Mouse (Mus musculus): ENCODE data around the gene Trank1.
A peak's percentile ranks its signal among the peaks of the same experiment; 100 is the strongest.

Gene Trank1

GRCm38 (mm10) chr9:111311031-111311842, at the start of gene Trank1:
Gene Trank1, plus strand, starts transcription at chr9:111311739.
- no peak for DNase-seq (ENCODE audit: inconsistent ontology term)

- no peak for DNase-seq (ENCODE audit: inconsistent ontology term)
Observed at GRCm38 (mm10) chr9:111267998-111268397, 43.5 kb upstream of the Trank1 start.

GRCm38 (mm10) chr9:111270606-111271005, 40.9 kb upstream of the Trank1 start:
- DNase-seq (ENCODE audit: inconsistent ontology term): no peak

- DNase-seq (ENCODE audit: inconsistent ontology term): no peak
Observed at GRCm38 (mm10) chr9:111271056-111271433, 40.5 kb upstream of the Trank1 start.

- DNase-seq (ENCODE audit: inconsistent ontology term): peak; percentile 99
Observed at GRCm38 (mm10) chr9:111271434-111272160, 39.9 kb upstream of the Trank1 start, which contains the start of the genes Mlh1 and Epm2aip1. Gene Mlh1, minus strand, starts transcription at chr9:111271791. Gene Epm2aip1, plus strand, starts transcription at chr9:111271929.

- peak; percentile 38 for DNase-seq (ENCODE audit: inconsistent ontology term)
Observed at GRCm38 (mm10) chr9:111272356-111272755, 39.2 kb upstream of the Trank1 start.

- no peak for DNase-seq (ENCODE audit: inconsistent ontology term)
Observed at GRCm38 (mm10) chr9:111272996-111273785, 38.3 kb upstream of the Trank1 start.

GRCm38 (mm10) chr9:111273958-111274357, 37.6 kb upstream of the Trank1 start:
- DNase-seq (ENCODE audit: inconsistent ontology term): no peak

- no peak for DNase-seq (ENCODE audit: inconsistent ontology term)
Observed at GRCm38 (mm10) chr9:111275156-111275555, 36.4 kb upstream of the Trank1 start.

GRCm38 (mm10) chr9:111285061-111285460, 26.5 kb upstream of the Trank1 start:
- DNase-seq (ENCODE audit: inconsistent ontology term): no peak

GRCm38 (mm10) chr9:111285676-111286075, 25.9 kb upstream of the Trank1 start:
- no peak for DNase-seq (ENCODE audit: inconsistent ontology term)

- no peak for DNase-seq (ENCODE audit: inconsistent ontology term)
Observed at GRCm38 (mm10) chr9:111286468-111286867, 25.1 kb upstream of the Trank1 start.

GRCm38 (mm10) chr9:111287956-111288355, 23.6 kb upstream of the Trank1 start:
- DNase-seq (ENCODE audit: inconsistent ontology term): no peak

- DNase-seq (ENCODE audit: inconsistent ontology term): no peak
Observed at GRCm38 (mm10) chr9:111289294-111289831, 22.2 kb upstream of the Trank1 start.

- DNase-seq (ENCODE audit: inconsistent ontology term): peak; percentile 89
Observed at GRCm38 (mm10) chr9:111289832-111290339, 21.7 kb upstream of the Trank1 start.

- DNase-seq (ENCODE audit: inconsistent ontology term): no peak
Observed at GRCm38 (mm10) chr9:111290539-111291100, 20.9 kb upstream of the Trank1 start.

GRCm38 (mm10) chr9:111293234-111293633, 18.3 kb upstream of the Trank1 start:
- peak; percentile 53 for DNase-seq (ENCODE audit: inconsistent ontology term)

GRCm38 (mm10) chr9:111294911-111295310, 16.6 kb upstream of the Trank1 start:
- no peak for DNase-seq (ENCODE audit: inconsistent ontology term)

GRCm38 (mm10) chr9:111295323-111295722, 16.2 kb upstream of the Trank1 start:
- no peak for DNase-seq (ENCODE audit: inconsistent ontology term)

GRCm38 (mm10) chr9:111296433-111296832, 15.1 kb upstream of the Trank1 start:
- DNase-seq (ENCODE audit: inconsistent ontology term): no peak

GRCm38 (mm10) chr9:111298606-111299005, 12.9 kb upstream of the Trank1 start:
- DNase-seq (ENCODE audit: inconsistent ontology term): no peak
